Mouse (Mus musculus) c-Kit-positive CD71-negative TER-119-negative erythroid progenitor cells, embryonic 14.5 days (primary cell): ENCODE results near the gene Adamts18.
"Not testable (repeated sequence)": the region's sequence is repeated elsewhere in the genome, so short reads cannot be mapped to it uniquely, and the experiment has no call there.

Experiments used
- DNase-seq: peaks from one replicate; pipeline ENCODE4 v3.0.0-alpha.2; 2013; ENCODE audit warnings: low read depth

Gene Adamts18

GRCm38 (mm10) chr8:113838211-113838610 lies 10.3 kb downstream of the Adamts18 start:
- DNase-seq: no peak

GRCm38 (mm10) chr8:113837570-113837915 lies 11.0 kb downstream of the Adamts18 start:
- no peak for DNase-seq

- no peak for DNase-seq
Measured at GRCm38 (mm10) chr8:113836892-113837569, 11.5 kb downstream of the Adamts18 start.

- DNase-seq: no peak
Measured at GRCm38 (mm10) chr8:113833644-113834043, 14.9 kb downstream of the Adamts18 start.

GRCm38 (mm10) chr8:113827270-113827669 lies 21.3 kb downstream of the Adamts18 start:
- no peak for DNase-seq

GRCm38 (mm10) chr8:113820983-113821587 lies 27.5 kb downstream of the Adamts18 start:
- no peak for DNase-seq

- no peak for DNase-seq
Measured at GRCm38 (mm10) chr8:113813966-113814365, 34.6 kb downstream of the Adamts18 start.

GRCm38 (mm10) chr8:113811521-113811920 lies 37.0 kb downstream of the Adamts18 start:
- DNase-seq: no peak

GRCm38 (mm10) chr8:113809929-113810328 lies 38.6 kb downstream of the Adamts18 start:
- no peak for DNase-seq

GRCm38 (mm10) chr8:113803830-113804611 lies 44.5 kb downstream of the Adamts18 start:
- DNase-seq: no peak

- DNase-seq: no peak
Measured at GRCm38 (mm10) chr8:113801551-113801950, 47.0 kb downstream of the Adamts18 start.

GRCm38 (mm10) chr8:113800556-113800955 lies 48.0 kb downstream of the Adamts18 start:
- not testable (repeated sequence) for DNase-seq

- DNase-seq: no peak
Measured at GRCm38 (mm10) chr8:113799550-113799949, 49.0 kb downstream of the Adamts18 start.

- no peak for DNase-seq
Measured at GRCm38 (mm10) chr8:113791856-113792255, 56.7 kb downstream of the Adamts18 start.

GRCm38 (mm10) chr8:113791061-113791460 lies 57.5 kb downstream of the Adamts18 start:
- DNase-seq: no peak

- no peak for DNase-seq
Measured at GRCm38 (mm10) chr8:113783711-113784110, 64.8 kb downstream of the Adamts18 start.

- DNase-seq: no peak
Measured at GRCm38 (mm10) chr8:113781554-113781953, 67.0 kb downstream of the Adamts18 start.

GRCm38 (mm10) chr8:113775361-113775760 lies 73.2 kb downstream of the Adamts18 start:
- DNase-seq: no peak

- DNase-seq: no peak
Measured at GRCm38 (mm10) chr8:113768861-113769410, 79.6 kb downstream of the Adamts18 start.

GRCm38 (mm10) chr8:113765121-113765520 lies 83.4 kb downstream of the Adamts18 start:
- no peak for DNase-seq

GRCm38 (mm10) chr8:113763592-113764355 lies 84.8 kb downstream of the Adamts18 start:
- DNase-seq: no peak

- DNase-seq: no peak
Measured at GRCm38 (mm10) chr8:113762101-113762500, 86.4 kb downstream of the Adamts18 start.
